Mouse (Mus musculus): ENCODE measurements around the gene D930048N14Rik.

Gene D930048N14Rik

DNA sequence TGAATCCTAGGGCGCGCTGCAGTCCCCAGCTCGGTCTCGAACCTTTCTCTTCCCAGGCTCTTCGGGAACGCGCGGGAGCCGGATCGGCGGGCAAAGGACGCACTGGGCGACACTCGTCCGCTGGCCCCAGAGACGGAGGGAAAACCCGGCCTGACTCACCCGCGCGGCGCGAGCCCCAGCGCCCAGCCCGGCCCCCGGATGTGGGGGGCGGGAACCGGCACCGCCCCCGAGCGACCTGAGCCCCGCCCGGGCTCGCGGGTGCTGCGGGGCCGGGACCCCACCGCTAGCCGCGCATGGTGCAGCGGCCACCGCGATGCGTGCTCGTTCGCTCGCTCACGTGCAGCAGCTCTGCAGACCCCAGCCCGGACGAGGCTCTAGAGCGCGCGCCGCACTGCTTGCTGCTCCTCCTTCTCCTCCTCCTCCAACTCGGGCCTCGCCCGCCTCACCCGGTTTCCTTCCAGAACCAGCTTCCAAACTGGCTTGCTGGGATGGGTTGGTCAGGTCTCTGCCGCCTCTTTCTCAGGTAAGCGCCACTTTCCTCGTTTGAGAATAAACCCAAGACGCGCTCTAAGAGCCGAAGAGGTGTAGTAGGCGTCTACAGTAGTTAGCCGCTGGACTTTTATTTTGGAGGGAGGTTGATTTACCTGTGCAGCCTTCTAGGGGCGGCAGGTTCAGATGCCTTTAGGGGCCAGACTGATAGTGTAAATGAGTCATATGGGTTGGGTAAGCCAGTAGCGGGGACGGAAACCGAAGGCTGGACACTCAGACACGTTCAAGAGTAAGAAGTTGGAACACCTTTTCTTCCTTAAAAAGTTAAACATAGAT lies at the start of gene D930048N14Rik, which contains the start of gene N4bp3:
Gene D930048N14Rik (plus strand): TSS at position 264 of the 825 bp plus-strand sequence.
Gene N4bp3 (minus strand): TSS at position 152 of the 825 bp plus-strand sequence.
- in situ Hi-C loops (cut with MboI; ENCODE audit: low sequenced_read_pairs) = no loop called here

DNA sequence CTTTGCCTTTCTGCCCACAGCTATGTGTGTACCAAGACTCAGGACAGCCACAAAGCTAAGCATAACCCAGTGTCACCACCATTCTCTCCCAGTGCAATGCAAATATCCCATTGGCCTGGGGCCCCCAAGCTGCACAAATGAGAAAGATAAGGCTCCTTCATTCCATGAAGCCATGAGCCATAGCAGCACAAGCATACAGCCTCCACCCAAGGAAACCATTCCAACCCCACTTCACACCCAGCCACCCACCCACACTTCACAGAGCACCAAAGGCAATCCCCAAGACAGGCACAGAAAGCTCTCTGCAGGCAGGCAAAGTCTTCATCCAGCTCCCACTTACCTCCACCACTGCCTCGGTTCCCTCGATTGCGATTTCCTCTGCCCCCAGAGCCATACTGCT lies 48.5 kb upstream of the D930048N14Rik start:
- in situ Hi-C loops (cut with MboI; ENCODE audit: low sequenced_read_pairs) = no loop called here

DNA sequence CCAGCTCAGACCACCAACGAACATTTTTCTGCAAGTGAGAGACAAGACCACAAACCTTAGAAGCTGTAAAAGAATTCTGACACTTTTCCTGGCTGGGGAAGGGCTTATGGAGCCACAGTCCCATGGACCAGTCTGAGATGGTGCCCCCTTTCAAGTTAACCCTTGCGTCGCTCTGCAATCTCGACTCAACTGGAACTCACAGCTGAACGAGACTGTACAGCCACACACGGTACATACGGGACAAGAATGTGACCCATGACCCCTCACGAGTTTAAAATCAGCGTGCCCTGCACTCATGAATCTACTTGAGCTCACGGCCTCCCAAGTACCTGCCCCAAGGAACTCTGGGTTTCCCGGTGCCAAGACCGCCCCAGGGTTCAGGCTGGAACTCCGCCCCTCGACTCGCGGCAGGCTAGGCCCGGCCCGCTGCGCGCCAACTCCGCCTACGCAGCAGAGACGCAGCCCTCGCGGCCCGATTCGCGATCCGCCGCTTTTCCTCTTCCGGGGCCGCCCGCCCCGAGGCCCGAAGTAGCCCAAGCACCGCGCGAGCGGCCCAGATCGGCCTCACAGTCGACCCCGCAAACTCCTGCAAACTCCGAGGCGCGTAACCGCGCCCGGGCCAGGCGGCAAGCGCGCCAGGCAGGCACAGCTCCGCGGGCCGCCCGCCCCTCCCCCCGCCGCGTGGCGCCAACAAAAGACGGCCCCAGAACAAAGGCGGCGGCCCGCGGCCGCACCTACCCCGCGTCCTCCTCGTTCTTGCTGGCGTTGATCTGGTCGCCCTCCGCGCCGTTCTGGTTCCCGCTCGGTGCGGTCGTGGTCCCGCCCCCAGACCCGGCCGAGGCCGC lies 44.9 kb upstream of the D930048N14Rik start:
- in situ Hi-C loops (cut with MboI; ENCODE audit: low sequenced_read_pairs) = no loop called here

DNA sequence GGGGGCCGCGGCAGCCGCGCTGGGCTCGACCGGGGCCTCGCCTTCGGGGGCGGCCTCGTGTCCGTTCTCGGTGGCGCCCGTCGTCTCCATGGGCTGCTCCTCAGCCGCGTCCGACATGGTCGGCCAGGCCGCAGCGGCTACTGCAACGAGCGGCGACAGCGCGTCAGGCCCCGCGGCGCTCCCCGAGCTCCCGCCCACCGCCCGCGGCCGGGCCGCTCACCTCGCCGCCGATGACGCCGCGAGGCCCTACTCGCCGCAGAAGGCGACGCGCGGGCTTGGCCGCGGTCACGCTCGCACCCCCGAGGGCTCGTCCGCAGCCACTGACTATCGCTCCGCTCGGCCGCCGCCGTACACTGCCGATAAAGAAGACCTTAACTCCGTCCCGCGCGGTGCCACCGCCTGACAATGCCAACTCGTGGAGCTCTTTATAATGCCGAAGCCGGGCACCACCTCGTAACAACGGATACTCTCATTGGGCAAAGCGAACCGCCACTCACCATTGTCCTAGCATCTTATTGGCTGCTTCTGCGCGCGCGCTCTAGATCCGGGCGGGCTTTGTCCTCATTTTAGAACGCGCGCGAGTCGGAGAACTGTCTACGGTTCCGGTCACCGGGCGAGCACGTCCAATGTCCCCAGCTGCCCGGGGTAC lies 44.2 kb upstream of the D930048N14Rik start, which contains the start of gene Hnrnpab:
Gene Hnrnpab (minus strand): TSS at position 401 of the 649 bp plus-strand sequence.
- in situ Hi-C loops (cut with MboI; ENCODE audit: low sequenced_read_pairs) = no loop called here

DNA sequence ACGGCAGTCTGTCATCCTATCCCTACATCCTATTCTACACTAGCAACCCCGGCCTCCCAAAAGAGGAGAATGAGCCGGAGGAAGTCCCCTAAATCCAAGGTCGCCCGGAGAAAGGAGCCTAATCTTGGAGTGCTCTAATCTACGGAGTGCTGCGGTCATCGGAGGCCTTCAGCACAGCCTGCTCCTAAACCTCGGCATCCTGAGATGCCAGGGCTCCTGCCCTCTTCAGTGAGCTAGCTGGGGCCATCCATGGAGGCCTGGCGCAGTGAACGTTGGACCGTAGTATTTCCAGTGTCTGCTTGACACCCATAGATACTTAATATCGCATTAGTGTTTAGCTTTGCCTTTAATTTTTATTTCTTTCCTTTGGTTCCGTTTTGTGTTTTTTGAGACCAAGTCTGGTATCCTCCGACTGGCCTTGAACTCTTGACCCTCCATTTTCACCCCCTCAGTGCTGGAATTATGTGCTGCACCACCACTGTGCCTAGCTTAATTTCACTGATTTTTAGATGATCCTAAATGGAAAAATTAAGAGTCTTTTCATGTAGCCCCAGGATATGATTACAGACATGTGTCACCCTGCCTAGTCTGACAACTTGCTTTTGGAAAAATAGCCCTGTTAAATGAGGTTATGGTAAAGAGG lies 43.5 kb upstream of the D930048N14Rik start:
- in situ Hi-C loops (cut with MboI; ENCODE audit: low sequenced_read_pairs) = no loop called here

DNA sequence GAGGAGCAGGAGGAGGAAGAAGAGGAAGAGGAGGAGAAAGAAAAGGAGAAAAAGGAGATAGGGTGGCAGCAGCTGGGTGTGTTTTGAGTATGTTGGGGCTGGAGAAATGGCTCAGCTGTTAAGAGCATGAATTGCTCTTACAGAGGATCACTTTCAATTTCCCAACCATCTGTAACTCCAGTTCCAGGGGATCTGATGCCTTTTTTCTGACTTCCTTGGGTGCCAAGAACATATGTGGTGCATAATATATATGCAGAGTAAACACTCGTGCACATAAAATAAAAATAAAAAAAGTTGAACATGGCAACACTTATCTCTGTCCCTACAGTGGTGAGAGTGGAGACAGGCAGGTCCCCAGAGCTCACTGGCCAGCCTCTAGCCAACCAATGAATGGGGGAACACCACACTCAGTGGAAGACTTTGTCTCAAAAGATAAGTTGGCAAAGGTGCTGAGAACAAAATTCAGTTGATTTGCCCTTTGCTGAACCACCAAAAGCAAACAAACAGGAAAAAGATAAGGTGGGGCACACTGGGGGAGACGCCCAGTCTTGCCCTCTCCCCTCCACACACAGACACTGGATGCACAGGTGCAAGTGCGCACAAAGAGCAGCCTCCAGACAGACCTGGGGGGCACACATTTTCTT lies 41.4 kb upstream of the D930048N14Rik start:
- in situ Hi-C loops (cut with MboI; ENCODE audit: low sequenced_read_pairs) = no loop called here

DNA sequence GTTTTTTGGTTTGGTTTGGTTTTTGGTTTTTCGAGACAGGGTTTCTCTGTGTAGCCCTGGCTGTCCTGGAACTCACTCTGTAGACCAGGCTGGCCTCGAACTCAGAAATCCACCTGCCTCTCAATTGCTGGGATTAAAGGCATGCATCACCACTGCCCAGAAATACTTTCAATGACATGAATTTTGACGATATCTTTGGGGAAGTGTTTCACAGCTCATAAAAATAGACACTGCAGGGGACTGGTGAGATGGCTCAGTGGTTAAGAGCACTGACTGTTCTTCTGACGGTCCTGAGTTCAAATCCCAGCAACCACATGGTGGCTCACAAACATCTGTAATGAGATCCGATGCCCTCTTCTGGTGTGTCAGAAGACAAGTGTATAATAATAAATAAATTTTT lies 40.8 kb upstream of the D930048N14Rik start:
- in situ Hi-C loops (cut with MboI; ENCODE audit: low sequenced_read_pairs) = loop anchor here (10.0 kb wide), 1 partner anchor 75 kb away; the partner anchor contains the start of gene 0610009B22Rik

DNA sequence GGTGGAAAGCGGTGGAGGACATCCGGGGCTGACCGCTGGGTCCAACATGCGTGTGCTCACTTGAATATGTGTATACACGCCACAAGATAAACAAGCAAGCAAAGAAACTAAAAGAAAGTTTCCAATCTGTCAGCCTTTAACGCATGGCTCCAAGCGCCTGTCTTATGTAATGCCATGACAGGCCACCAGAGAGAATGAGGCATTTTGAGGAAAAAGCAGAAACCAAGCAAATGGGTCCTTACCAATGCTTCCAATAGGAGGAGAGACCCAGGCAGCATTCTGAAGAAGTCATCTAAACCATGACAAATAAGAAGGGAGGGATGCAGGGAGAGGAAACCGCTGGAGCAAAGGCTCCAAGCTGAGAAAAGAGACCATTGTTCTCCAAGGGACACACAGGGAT lies 36.5 kb upstream of the D930048N14Rik start:
- in situ Hi-C loops (cut with MboI; ENCODE audit: low sequenced_read_pairs) = loop anchor here (10.0 kb wide), 1 partner anchor 71 kb away; the partner anchor contains the start of gene 0610009B22Rik

DNA sequence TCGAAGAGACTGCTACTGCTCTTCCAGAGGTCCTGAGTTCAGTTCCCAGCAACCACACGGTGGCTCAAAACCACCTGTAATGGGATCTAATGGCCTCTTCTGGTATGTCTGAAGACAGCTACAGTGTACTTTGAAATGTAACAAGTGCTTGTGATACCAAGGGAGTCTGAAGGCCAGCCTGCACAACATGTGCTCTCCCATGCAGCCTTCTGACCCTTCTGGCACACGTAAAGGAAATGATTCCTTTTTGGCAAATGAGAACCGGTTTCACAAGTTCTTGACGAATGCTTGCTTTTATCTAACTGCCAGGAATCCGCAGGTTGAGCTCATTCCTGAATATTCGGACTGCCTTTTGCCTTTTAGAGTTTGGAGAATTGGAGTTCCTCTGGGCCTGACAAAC lies 35.6 kb upstream of the D930048N14Rik start:
- in situ Hi-C loops (cut with MboI; ENCODE audit: low sequenced_read_pairs) = loop anchor here (10.0 kb wide), 1 partner anchor 70 kb away; the partner anchor contains the start of gene 0610009B22Rik

DNA sequence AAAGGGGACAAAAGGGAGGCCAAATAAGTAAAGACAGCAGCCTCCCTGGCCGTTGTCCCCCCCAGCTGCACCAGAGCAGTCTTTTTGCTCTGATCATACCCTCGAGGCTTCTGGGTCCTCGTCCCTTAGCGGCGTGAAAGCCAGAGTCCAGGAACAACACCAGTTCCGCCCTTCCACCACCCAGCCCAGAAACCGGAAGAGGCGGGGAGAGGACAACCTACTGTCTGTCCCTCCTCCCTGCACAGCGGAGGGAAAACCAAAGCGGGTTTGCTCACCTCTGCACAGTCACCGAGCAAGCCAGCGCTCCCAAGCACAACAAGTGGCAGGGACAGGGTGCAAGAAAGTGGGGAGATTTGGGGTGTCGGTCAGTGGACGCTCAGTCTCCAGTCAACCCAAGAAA lies 35.2 kb upstream of the D930048N14Rik start:
- in situ Hi-C loops (cut with MboI; ENCODE audit: low sequenced_read_pairs) = loop anchor here (10.0 kb wide), 1 partner anchor 69 kb away; the partner anchor contains the start of gene 0610009B22Rik

DNA sequence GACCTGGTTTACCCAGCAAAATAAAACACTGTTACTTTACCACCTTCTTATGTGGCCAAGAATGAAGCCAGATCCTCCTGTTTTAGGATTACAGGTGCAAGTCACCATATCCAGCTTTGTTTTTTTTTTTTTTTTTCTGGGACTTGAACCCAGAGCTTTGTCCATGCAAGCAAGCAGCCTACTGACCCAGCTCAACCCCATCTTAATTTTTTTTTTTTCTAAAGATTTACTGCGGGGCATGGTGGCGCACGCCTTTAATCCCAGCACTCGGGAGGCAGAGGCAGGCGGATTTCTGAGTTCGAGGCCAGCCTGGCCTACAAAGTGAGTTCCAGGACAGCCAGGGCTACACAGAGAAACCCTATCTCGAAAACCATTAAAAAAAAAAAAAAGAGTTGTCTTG lies 34.6 kb upstream of the D930048N14Rik start:
- in situ Hi-C loops (cut with MboI; ENCODE audit: low sequenced_read_pairs) = loop anchor here (10.0 kb wide), 1 partner anchor 69 kb away; the partner anchor contains the start of gene 0610009B22Rik

DNA sequence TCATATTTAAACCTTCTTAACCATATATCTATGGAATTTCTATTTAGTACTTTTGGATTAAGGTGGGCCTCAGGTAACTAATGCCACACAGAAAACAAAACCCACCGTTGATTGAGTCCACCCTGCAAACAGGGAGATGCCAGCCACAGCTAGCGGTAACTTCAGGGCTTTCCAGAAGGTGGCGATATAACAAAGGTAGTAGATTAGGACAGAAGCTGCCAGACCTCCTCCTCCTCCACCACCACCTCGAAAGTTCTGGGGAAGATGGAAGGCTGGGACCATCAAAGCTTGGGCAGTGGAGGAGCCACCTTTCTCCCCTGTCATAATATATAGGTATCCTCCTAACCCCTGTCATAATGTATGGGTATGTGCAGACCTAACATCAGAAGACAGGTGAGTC lies 33.1 kb upstream of the D930048N14Rik start:
- in situ Hi-C loops (cut with MboI; ENCODE audit: low sequenced_read_pairs) = loop anchor here (10.0 kb wide), 1 partner anchor 67 kb away; the partner anchor contains the start of gene 0610009B22Rik

DNA sequence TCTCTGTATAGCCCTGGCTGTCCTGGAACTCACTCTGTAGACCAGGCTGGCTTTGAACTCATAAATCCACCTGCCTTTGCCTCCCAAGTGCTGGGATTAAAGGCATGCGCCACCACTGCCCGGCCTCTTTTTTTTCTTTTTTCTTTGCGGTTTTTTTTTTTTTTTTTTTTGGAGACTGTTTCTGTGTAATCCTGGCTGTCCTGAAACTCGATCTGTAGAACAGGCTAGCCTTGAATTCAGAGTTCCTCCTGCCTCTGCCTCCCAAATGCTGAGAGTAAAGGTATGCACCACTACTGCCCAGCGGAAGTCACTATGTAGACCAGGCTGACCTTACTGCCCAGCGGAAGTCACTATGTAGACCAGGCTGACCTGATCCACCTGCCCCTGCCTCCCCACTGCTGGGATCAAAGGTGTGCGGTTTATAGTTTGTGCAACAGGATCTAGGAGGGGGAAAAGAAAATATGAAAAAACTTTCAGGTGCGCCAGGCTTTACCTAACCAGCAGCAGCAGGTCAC lies 31.8 kb upstream of the D930048N14Rik start:
- in situ Hi-C loops (cut with MboI; ENCODE audit: low sequenced_read_pairs) = loop anchor here (10.0 kb wide), 1 partner anchor 66 kb away; the partner anchor contains the start of gene 0610009B22Rik

DNA sequence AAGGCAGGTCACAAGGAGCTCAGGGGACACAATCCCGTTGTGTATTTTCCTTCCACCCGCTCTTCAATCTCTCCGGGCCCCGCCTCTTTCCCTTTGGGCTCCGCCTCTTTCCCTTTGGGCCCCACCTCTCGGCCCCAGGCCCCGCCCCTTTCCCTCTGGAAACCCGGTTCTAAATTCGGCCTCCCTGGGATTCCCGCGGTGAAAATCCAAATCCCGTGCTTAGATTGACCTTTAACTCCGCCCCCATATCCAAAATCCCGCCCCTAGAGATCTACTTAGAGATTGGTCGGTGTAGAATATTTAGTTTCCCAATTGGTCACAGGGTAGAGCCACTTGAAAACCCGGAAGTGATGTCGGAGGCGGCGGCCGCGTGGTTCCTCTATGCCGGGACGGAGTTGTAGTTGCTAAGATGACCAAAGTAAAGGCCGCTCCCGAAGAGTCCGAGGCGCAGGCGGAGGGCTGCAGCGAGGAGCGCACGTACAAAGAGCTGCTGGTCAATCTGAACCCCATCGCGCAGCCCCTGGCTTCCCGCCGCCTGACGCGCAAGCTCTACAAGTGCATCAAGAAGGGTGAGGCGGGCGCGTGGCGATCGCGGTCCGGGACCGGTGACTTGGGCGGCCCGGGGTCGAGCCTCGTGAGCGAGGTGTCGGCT lies 31.2 kb upstream of the D930048N14Rik start, which contains the start of gene Nhp2:
Gene Nhp2 (plus strand): TSS at position 327 of the 652 bp plus-strand sequence.
- in situ Hi-C loops (cut with MboI; ENCODE audit: low sequenced_read_pairs) = loop anchor here (10.0 kb wide), 1 partner anchor 65 kb away; the partner anchor contains the start of gene 0610009B22Rik

DNA sequence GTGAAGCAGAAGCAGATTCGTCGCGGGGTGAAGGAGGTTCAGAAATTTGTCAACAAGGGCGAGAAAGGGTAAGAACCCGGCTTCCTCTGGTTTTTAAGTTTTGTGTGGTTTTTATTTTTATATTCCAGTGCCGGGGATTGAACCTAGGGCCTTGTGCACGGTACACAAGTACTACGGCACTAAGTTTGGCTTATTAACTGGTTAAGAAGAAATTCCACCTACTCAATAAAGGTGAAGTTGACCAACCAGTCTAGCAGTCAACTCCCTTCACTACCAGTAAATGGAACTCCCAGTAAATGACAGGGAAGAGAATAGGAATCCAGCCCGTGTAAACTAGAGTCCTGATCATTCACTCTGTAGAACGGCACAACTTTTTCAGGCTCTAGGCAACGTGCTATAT lies 30.7 kb upstream of the D930048N14Rik start:
- in situ Hi-C loops (cut with MboI; ENCODE audit: low sequenced_read_pairs) = no loop called here

DNA sequence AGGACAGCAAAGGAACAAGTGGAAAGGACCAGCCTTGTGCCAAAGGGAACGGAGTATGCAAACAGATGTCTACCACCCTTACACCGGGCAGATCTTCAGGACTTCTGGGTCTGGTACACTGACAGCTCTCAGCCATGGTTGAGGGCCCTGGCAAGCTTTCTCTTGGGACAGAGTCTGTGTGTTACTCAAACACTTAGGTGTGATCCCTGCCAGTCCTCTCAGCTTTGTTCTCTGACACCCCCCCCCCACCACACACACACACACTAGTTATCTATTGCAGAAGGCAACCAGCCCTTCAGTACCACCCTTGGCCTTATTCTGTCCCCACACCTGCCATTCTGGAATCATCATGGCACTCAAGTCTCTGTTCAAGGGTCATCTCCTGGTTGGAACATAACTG lies 29.0 kb upstream of the D930048N14Rik start:
- in situ Hi-C loops (cut with MboI; ENCODE audit: low sequenced_read_pairs) = no loop called here

DNA sequence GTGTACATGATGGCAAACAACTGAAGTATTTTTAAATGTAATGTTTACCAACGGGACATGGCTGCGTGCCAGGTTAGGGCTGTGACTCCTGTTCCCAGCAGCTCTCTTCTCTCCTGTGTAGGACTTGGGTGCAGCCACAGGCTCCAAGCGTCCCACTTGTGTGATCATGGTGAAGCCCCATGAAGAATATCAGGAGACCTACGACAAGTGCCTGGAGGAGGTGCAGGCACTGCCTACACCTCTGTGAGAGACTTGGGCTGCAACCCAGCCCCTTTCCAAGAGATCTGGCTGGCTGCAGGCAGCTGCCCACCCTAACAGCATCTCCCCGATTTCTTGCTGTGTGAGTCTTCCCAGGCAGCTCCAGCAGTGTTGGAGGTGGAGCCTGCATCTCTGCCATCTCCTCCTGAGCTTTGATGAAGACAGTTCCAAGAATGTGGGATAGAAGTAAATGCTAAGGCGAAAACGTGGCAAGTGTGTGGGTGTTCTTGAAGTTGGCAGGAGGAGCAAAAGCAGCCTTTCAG lies 27.7 kb upstream of the D930048N14Rik start:
- in situ Hi-C loops (cut with MboI; ENCODE audit: low sequenced_read_pairs) = no loop called here

DNA sequence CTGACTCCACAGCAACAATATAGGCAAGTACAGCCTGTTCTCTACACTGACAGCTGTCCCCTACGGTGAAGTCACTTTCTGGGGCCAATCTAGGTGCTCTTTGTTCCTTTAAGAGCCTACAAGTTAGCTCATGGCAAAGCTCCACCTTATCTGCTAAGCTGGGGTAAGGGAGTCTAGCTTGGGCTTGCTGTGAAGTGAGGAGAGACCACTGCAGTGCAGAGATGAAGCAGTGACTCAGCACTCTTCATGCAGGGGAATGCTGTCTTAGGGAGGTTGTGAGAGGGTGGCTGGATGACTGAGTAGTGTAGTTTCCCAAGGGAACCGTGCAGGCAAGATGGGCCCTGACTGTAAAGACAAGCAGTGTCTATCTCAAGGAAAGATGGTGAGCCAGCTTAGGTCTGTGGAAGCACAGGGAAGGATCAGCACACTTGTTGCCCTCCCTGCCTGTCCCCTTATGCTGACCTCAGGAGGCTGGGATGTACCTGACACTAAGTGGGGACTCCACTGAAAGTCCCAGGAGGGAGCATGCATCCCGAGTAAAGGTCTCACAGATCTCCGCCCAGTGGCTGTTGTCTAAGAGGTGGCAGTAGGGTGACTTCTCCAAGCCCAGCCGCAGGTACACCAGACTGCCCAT lies 25.4 kb upstream of the D930048N14Rik start:
- in situ Hi-C loops (cut with MboI; ENCODE audit: low sequenced_read_pairs) = no loop called here

All from CH12F3 (cell line).